Mouse (Mus musculus): Measurements from ENCODE around the gene Pak6. TPM values are rescaled to one million over a fixed set of nuclear protein-coding genes. Genes with fewer than 3 reads are reported as not detected.

Pak6 gene
- polyA plus RNA-seq (2014; fragmentation: Nextera tagmentation; extraction: Ambion mirVana): 2.2 and 2.8 TPM in 2 replicates

DNA sequence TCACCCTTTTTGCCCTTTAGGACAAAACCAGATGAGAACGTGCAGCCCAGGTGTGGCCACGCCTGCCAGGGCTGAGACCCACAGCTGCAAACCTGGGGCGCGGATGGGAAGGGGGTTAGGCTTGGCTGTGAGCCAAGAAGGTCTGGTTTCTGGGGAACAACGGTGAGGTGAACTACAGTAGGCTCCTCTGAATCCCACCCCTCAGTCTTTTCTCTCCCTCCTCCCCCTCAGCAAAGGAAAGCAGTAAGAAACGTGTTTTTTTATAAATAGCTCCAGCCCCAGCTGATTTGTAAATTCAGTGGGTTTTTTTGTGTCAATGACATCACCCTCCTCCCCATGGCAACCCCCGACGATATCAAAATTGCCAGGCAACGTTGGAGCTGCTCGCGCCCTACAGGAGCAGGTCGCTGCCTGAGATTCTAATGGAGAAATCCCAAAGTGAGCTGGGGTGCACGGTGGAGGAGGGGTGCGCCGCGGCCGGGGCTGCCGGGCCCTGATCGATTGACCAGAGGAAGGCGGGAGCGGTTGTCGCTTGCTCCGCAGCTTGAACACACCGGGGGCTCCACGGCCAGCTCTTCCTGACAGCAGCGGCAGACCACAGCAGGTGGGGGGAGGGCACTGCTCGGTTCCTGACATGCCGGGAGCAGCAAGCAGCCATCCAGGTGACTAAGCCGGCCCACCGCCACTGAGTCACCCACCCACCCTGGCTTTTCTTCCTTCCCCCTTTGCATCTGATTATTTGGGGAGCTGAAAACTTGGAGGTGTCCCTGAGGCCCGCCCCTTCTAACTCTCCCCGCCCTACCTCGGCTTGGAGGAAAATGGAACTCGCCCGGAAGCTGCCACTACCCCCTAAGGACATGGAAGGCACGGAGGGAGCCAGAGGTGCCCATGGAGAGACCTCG is at the start of gene Pak6:
Pak6 (plus strand) TSS at position 402 of the 902 bp plus-strand sequence.
- ATAC-seq (replicated peaks; ENCODE audit: low FRiP score): no peak
- Histone ChIP-seq H3K36me3 (ENCODE audit: control insufficient read depth, insufficient read depth, low read length) (no peaks in the 10 kb centered on the region), H3K4me3 (ENCODE audit: low read depth, low read length) (peak within 1 kb of the TSS; percentile 57), H3K4me2 (peak within 1 kb of the TSS; percentile 88), H3K27ac (ENCODE audit: low read depth, low read length) (peak within 1 kb of the TSS; percentile 46), H3K9me3 (ENCODE audit: control insufficient read depth, low read length) (no peaks in the 10 kb centered on the region), H3K9ac (ENCODE audit: low read depth, low read length) (peak within 1 kb of the TSS; percentile 63), H3K27me3 (replicated peaks; ENCODE audit: control insufficient read depth, insufficient read depth, low read length) (peaks cover 3% of the 10 kb centered on the region; the same call in 1 of the 2 replicates), H3K4me1 (replicated peaks; ENCODE audit: control insufficient read depth, insufficient read depth, low read length) (peaks cover 57% of the 10 kb centered on the region)
- WGBS: 3% methylated on average over 37 of the region's 37 CpGs
- peak; percentile 61 for DNase-seq (ENCODE audit: low spot score)

GRCm38 (mm10) chr2:118618013-118618412 is 45.1 kb upstream of the Pak6 start:
- ATAC-seq (replicated peaks; ENCODE audit: low FRiP score): no peak
- no peak overlapping the region for H3K27ac ChIP-seq (ENCODE audit: low read depth, low read length)
- no peak overlapping the region for H3K4me3 ChIP-seq (ENCODE audit: low read depth, low read length)
- no peaks in the 10 kb centered on the region for H3K9me3 ChIP-seq (ENCODE audit: control insufficient read depth, low read length)
- peaks cover 75% of the 10 kb centered on the region for H3K36me3 ChIP-seq (ENCODE audit: control insufficient read depth, insufficient read depth, low read length)
- WGBS: 86% methylated on average over 5 of the region's 5 CpGs
- no peak overlapping the region for H3K4me2 ChIP-seq
- H3K9ac ChIP-seq (ENCODE audit: low read depth, low read length): no peak overlapping the region
- H3K4me1 ChIP-seq (replicated peaks; ENCODE audit: control insufficient read depth, insufficient read depth, low read length): no peaks in the 10 kb centered on the region
- H3K27me3 ChIP-seq (replicated peaks; ENCODE audit: control insufficient read depth, insufficient read depth, low read length): no peaks in the 10 kb centered on the region
- DNase-seq (ENCODE audit: low spot score): no peak

DNA sequence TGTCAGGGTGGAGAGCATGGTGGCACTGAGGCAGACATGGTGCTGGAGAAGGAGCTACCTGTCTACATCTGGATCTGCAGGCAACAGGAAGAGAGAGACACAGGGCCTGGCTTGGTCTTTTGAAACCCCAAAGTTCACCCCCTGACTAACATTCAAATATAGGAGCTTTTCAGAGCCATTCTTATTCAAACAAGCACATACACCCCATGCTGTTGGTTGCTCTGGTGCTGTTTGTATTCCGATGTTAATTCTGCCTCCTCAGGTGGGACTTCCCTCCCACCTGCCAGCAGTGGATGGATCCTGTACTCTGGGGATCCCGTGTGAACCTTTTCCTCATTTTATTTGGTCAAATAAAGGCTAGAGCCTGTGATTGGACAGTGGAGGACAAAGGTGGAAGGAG is 43.0 kb upstream of the Pak6 start:
- DNase-seq (ENCODE audit: low spot score): no peak
- H3K36me3 ChIP-seq (ENCODE audit: control insufficient read depth, insufficient read depth, low read length): peaks cover 70% of the 10 kb centered on the region
- H3K9ac ChIP-seq (ENCODE audit: low read depth, low read length): no peak overlapping the region
- H3K4me2 ChIP-seq: no peak overlapping the region
- no peaks in the 10 kb centered on the region for H3K9me3 ChIP-seq (ENCODE audit: control insufficient read depth, low read length)
- WGBS: 72% methylated on average over 2 of the region's 2 CpGs
- no peak overlapping the region for H3K27ac ChIP-seq (ENCODE audit: low read depth, low read length)
- ATAC-seq (replicated peaks; ENCODE audit: low FRiP score): no peak
- no peaks in the 10 kb centered on the region for H3K27me3 ChIP-seq (replicated peaks; ENCODE audit: control insufficient read depth, insufficient read depth, low read length)
- no peak overlapping the region for H3K4me3 ChIP-seq (ENCODE audit: low read depth, low read length)
- no peaks in the 10 kb centered on the region for H3K4me1 ChIP-seq (replicated peaks; ENCODE audit: control insufficient read depth, insufficient read depth, low read length)

DNA sequence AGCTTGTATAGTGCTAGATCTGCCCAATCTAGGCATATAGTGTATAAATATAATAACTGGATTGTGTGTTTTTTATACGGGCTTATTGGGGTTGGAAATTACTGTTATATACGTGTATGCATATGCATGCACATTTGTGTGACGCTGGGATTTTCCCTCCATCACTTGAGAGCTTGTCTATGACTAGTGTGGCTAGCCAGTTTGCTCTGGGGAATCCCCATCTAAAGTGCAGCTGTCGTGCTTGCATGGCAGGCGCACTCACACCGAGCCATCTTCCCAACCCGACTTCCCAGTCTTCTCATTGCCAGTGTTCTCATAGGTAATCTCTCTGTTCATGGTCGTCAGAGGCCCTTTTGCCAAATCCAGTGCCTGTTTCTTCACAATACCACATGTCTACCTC is 42.5 kb upstream of the Pak6 start:
- Histone ChIP-seq H3K9ac (ENCODE audit: low read depth, low read length) (no peak overlapping the region), H3K36me3 (ENCODE audit: control insufficient read depth, insufficient read depth, low read length) (peaks cover 66% of the 10 kb centered on the region), H3K4me2 (no peak overlapping the region), H3K27ac (ENCODE audit: low read depth, low read length) (no peak overlapping the region), H3K4me3 (ENCODE audit: low read depth, low read length) (no peak overlapping the region), H3K9me3 (ENCODE audit: control insufficient read depth, low read length) (no peaks in the 10 kb centered on the region), H3K4me1 (replicated peaks; ENCODE audit: control insufficient read depth, insufficient read depth, low read length) (no peaks in the 10 kb centered on the region), H3K27me3 (replicated peaks; ENCODE audit: control insufficient read depth, insufficient read depth, low read length) (no peaks in the 10 kb centered on the region)
- WGBS: 89% methylated on average over 8 of the region's 8 CpGs
- DNase-seq (ENCODE audit: low spot score): no peak
- ATAC-seq (replicated peaks; ENCODE audit: low FRiP score): no peak

DNA sequence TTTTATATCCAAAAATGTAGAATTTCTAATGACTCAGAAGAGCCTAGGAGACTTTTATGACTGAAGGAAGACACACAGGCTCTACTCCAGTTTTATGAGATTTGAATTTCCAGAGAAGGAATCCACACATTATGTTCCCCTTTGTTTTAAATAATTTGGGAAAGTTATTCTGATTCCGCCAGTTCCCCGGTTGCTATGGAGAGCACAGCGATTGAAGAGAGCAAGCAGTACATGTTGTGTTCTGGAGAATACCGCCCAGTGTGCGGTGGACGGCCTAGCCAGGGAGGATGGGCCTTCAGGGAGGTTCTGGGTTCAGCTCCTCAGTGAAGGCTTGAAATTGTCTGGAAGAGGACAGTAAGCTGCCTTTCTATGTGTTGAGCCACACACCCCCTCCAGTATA is 33.8 kb upstream of the Pak6 start:
- no peak overlapping the region for H3K27ac ChIP-seq (ENCODE audit: low read depth, low read length)
- H3K4me2 ChIP-seq: no peak overlapping the region
- H3K27me3 ChIP-seq (replicated peaks; ENCODE audit: control insufficient read depth, insufficient read depth, low read length): no peaks in the 10 kb centered on the region
- no peak for ATAC-seq (replicated peaks; ENCODE audit: low FRiP score)
- H3K4me3 ChIP-seq (ENCODE audit: low read depth, low read length): no peak overlapping the region
- H3K4me1 ChIP-seq (replicated peaks; ENCODE audit: control insufficient read depth, insufficient read depth, low read length): no peaks in the 10 kb centered on the region
- 96% methylated on average over 6 of the region's 6 CpGs for WGBS
- DNase-seq (ENCODE audit: low spot score): no peak
- no peaks in the 10 kb centered on the region for H3K9me3 ChIP-seq (ENCODE audit: control insufficient read depth, low read length)
- H3K9ac ChIP-seq (ENCODE audit: low read depth, low read length): no peak overlapping the region
- H3K36me3 ChIP-seq (ENCODE audit: control insufficient read depth, insufficient read depth, low read length): peaks cover 52% of the 10 kb centered on the region

- 71% methylated on average over 5 of the region's 5 CpGs for WGBS
- Histone ChIP-seq H3K9me3 (ENCODE audit: control insufficient read depth, low read length) (no peaks in the 10 kb centered on the region), H3K36me3 (ENCODE audit: control insufficient read depth, insufficient read depth, low read length) (peaks cover 54% of the 10 kb centered on the region), H3K4me1 (replicated peaks; ENCODE audit: control insufficient read depth, insufficient read depth, low read length) (no peaks in the 10 kb centered on the region), H3K4me3 (ENCODE audit: low read depth, low read length) (no peak overlapping the region), H3K4me2 (no peak overlapping the region), H3K9ac (ENCODE audit: low read depth, low read length) (no peak overlapping the region), H3K27ac (ENCODE audit: low read depth, low read length) (no peak overlapping the region), H3K27me3 (replicated peaks; ENCODE audit: control insufficient read depth, insufficient read depth, low read length) (no peaks in the 10 kb centered on the region)
- ATAC-seq (replicated peaks; ENCODE audit: low FRiP score) (no peak), DNase-seq (ENCODE audit: low spot score) (no peak)
Measured at GRCm38 (mm10) chr2:118633441-118633840, 29.7 kb upstream of the Pak6 start.

DNA sequence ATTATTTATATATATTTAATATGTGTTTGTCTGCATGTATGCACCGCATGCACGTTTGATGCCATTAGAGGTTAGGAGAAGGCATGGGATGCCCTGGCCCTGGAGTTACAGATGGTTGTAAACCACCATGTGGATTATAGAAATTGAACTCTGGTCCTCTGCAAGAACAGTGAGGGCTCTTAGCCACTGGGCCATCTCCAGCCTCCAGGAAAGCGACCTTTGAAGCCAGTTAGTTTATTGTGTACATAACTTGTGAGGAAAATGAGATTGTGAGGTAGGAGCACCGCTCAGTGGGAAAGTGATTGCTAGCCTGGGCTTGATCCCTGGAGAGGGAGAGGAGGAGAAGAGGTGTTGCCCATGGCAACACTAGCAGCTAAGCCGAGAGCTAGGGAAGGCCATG is 25.8 kb upstream of the Pak6 start:
- Histone ChIP-seq H3K9ac (ENCODE audit: low read depth, low read length) (no peak overlapping the region), H3K9me3 (ENCODE audit: control insufficient read depth, low read length) (no peaks in the 10 kb centered on the region), H3K4me3 (ENCODE audit: low read depth, low read length) (no peak overlapping the region), H3K4me2 (no peak overlapping the region), H3K36me3 (ENCODE audit: control insufficient read depth, insufficient read depth, low read length) (peaks cover 60% of the 10 kb centered on the region), H3K27ac (ENCODE audit: low read depth, low read length) (no peak overlapping the region), H3K27me3 (replicated peaks; ENCODE audit: control insufficient read depth, insufficient read depth, low read length) (no peaks in the 10 kb centered on the region), H3K4me1 (replicated peaks; ENCODE audit: control insufficient read depth, insufficient read depth, low read length) (no peaks in the 10 kb centered on the region)
- WGBS: 81% methylated on average over 5 of the region's 5 CpGs
- DNase-seq (ENCODE audit: low spot score) (no peak), ATAC-seq (replicated peaks; ENCODE audit: low FRiP score) (no peak)

GRCm38 (mm10) chr2:118637888-118638526 is 25.1 kb upstream of the Pak6 start:
- Histone ChIP-seq H3K9ac (ENCODE audit: low read depth, low read length) (no peak overlapping the region), H3K36me3 (ENCODE audit: control insufficient read depth, insufficient read depth, low read length) (peaks cover 60% of the 10 kb centered on the region), H3K9me3 (ENCODE audit: control insufficient read depth, low read length) (no peaks in the 10 kb centered on the region), H3K4me3 (ENCODE audit: low read depth, low read length) (no peak overlapping the region), H3K27me3 (replicated peaks; ENCODE audit: control insufficient read depth, insufficient read depth, low read length) (no peaks in the 10 kb centered on the region), H3K27ac (ENCODE audit: low read depth, low read length) (no peak overlapping the region), H3K4me1 (replicated peaks; ENCODE audit: control insufficient read depth, insufficient read depth, low read length) (no peaks in the 10 kb centered on the region), H3K4me2 (no peak overlapping the region)
- ATAC-seq (replicated peaks; ENCODE audit: low FRiP score) (peak; percentile 33; the same call in 1 of the 2 replicates), DNase-seq (ENCODE audit: low spot score) (peak; percentile 63)
- WGBS: 41% methylated on average over 8 of the region's 8 CpGs
